Mouse (Mus musculus): ENCODE measurements around the gene Thsd4.

GRCm38 (mm10) chr9:60089441-60089840 is 432.4 kb downstream of the Thsd4 start:
- TF ChIP-seq CTCF (conservative IDR thresholded peaks at IDR 0.05; ENCODE audit: insufficient read depth, insufficient read length, low read depth, low read length) (no peak), POLR2A (IDR thresholded peaks at IDR 0.05; ENCODE audit: low read depth, low read length) (no peak)
